Mouse (Mus musculus) cerebellum, postnatal 25 days (tissue): ENCODE results near the gene Ascc2.

ENCODE experiments used
- DNase-seq, 2 experiments: peaks; one replicate each; pipeline ENCODE4 v3.0.0; 2021; ENCODE audit warnings: mixed read lengths in 2 of 2

Ascc2 gene

DNA sequence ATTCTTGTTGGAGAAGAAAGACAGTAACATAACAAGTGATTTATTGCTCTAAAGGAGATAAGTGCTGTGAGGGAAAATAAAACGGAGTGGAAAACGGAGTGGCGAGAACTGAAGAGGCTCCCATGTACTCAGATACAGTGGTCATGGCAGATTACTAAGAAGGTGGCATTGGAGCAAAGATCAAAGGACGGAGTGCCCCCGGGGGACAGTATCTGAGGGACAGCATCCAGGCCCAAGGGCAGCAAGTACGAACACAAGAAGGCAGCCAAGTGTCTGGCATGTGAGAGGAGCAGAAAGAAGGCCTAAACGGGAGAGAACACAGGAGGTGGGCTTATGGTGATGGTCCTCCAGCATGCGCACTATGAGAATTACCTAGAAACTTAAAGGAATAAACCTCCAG lies 84.2 kb downstream of the Ascc2 start:
- DNase-seq: no peak

DNA sequence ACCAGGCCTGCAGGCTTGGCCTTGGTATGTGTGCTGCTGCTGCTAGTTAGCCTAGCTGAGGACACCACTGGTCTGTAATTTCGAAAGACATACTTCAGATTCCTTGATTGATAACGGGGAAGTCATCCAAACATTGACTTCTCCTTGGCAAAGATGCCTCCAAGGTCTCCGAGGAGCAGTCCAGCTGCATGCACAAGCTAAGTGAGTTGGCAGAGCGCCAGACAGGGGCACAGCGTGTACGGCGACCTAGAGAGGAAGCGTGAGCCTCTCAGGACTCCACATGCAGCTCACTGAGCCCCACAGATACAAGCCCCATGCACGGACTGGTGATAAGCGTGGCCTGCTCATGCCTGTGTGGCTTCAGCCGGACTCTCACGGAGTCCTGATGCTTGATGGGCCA lies 92.1 kb downstream of the Ascc2 start:
- no peak for DNase-seq

DNA sequence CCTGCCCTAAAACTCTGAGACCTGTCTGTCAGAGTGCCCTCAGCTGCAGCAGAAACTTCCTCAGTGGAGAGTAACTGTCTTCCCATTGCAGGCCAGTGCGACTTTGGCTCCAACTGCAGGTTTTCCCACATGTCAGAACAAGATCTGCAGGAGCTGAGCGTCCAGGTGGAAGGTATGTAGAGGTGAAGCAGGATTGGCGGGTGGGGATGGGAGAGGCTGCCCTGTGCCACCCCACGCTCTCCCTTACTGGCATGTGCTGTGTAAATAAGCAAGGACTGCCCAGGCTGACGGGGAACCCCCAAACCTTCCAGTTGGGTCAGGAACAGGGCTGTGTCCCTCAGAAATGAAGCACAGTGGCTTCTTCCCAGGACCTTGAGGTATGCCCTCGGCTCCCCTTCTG lies 92.5 kb downstream of the Ascc2 start:
- DNase-seq: no peak

DNA sequence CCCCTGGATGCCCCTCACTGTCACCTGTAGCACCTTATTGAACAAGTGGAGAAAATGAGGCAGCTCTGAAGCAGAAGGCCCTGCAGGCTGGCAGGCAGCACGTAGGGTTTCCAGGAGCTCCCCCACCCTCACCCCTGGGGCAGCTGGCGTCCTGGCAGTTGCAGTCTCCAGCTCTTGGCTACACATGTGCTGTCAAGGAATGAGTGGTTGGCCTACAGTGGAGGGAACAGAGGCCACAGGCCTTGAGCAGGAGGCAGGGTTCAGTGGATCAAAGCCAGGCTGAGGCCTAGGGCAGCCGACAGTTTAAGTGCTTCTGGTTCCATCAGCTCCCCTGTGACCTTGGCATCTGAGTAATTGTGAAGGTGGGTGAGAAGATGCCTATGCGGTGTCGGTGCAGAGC lies 93.4 kb downstream of the Ascc2 start:
- DNase-seq: no peak

DNA sequence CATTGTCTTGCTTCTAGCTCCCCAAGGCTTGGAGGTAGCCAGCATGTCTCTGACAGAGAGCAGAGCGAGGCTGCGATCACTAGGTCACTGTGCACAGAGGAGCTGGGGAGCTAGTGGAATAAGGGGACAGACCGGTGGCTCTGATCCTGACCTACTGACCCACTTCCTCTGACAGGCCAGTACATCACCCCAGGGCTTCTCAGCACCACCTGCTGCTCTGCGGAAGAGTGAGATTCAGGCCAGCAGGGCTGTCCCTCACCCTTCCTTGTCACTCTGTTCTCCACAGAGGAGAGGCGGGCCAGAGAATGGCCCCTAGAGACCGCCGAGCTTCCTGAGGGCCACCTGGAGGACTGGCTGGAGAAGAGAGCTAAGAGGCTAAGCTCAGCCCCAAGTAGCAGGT lies 94.2 kb downstream of the Ascc2 start:
- DNase-seq: peak; percentile 68 to 75

DNA sequence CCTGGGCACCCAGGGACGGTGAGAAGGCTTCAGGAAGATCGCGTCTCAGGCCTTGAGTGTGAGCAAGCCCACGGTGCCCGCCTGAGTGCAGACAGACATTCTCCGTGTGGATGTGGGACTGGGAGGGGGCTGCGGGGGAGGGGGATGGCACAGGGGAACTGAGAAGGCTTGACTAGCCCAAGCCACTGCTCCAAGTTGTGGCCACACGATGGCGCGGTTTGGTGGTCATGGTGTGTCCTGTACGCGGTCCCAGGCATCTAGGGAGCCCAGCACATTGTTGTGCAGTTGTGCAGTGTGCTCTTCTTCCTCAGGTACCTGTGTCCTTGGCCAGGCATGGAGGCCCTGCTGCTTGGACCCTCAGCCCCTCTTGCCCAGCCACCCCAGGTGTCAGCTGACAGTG lies 96.6 kb downstream of the Ascc2 start:
- no peak for DNase-seq
